Mouse (Mus musculus) layer of hippocampus, postnatal 14 days (tissue): ENCODE measurements around the gene Rd3. TPM values are rescaled to one million over a fixed set of nuclear protein-coding genes. Genes with fewer than 3 reads are reported as not detected.

Experiments
- microRNA-seq, 2 experiments: library from miRNA; unstranded; fragments of <30 nt; microRNA quantifications; one replicate each; pipeline ENCODE4 v1.2.0; 2021
- total RNA-seq, 2 experiments: library from RNA; stranded (reverse); gene quantifications; 2 replicates each; pipeline ENCODE4 v1.2.3; 2021

Rd3 gene
- total RNA-seq, 2 experiments from 2014 or later, result 0.19 to 1.4 TPM

Small RNAs within 50 kb of the gene (microRNA-seq; reads per million reads assigned to microRNA genes)
- gene Mir3473c, result 0 reads per million in 2 experiments

Other genes starting within 250 kb of the Rd3 start
- gene Nek2, start 155.9 kb upstream of the Rd3 start, total RNA-seq, result 1 to 10 TPM; 1.6 to 2.9 TPM
- gene Slc30a1, start 70.6 kb upstream of the Rd3 start, total RNA-seq, result 10 to 100 TPM; 29.7 to 29.9 TPM
- 1 to 10 TPM; 2.1 to 3.8 TPM for gene Traf5, start 115.2 kb downstream of the Rd3 start, total RNA-seq
- 10 to 100 TPM; 45.3 to 55.8 TPM for gene Rcor3, start 160.7 kb downstream of the Rd3 start, total RNA-seq
- 10 to 100 TPM; 24.0 to 27.2 TPM for gene Kcnh1, start 213.4 kb downstream of the Rd3 start, total RNA-seq